Mouse (Mus musculus): ENCODE measurements around the gene Rplp1.

Gene Rplp1

GRCm38 (mm10) chr9:61914203-61914916, at the start of gene Rplp1:
Gene Rplp1 (minus strand): TSS chr9:61914542.
- in situ Hi-C loops (cut with MboI, MseI), result no loop called here

DNA sequence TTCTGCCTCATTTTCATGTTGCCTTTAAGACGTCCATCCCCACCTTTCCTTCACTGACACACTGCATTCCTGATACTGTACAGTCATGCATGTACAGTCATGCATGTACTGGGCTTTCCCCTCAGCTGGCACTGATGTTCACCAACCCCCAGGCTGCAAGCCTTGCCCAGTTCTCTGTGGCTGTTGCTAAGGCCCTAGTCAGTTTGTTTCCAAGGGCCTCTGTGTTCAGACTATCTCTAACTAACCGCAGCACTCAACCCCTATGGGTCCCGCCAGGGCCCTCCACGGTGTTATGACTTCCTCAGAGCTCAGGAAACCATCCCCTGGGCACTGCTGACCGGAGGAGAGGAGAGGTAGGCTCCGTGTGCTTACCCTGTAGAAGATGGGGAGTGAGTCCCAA, 49.0 kb upstream of the Rplp1 start:
- in situ Hi-C loops (cut with MboI, MseI), result loop anchor here (10.0 kb wide), 1 partner anchor 281 kb away; no protein-coding TSS in a partner anchor

DNA sequence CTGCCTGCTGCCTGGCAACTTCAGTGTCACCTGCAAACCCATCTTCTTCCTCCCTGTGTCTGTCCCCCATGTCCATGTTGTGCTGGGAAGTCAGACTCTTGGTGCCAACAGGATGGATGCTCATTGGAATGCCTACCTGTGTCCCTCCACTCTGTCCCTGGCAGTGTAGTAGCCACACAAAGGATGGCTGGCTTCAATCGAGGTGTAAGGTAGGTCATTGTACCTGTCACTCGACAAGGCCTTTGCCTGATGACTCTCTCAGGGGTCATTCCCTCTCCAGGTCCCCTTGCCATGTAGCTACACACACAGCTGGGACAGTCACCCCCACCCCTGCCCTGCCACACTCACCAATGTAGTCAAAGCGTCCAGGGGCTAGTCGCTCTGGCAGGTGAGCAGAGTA, 46.8 kb upstream of the Rplp1 start:
- in situ Hi-C loops (cut with MboI, MseI), result loop anchor here (10.0 kb wide), 1 partner anchor 284 kb away; no protein-coding TSS in a partner anchor

GRCm38 (mm10) chr9:61960753-61961152, 46.4 kb upstream of the Rplp1 start:
- in situ Hi-C loops (cut with MboI, MseI), result loop anchor here (10.0 kb wide), 1 partner anchor 284 kb away; no protein-coding TSS in a partner anchor

DNA sequence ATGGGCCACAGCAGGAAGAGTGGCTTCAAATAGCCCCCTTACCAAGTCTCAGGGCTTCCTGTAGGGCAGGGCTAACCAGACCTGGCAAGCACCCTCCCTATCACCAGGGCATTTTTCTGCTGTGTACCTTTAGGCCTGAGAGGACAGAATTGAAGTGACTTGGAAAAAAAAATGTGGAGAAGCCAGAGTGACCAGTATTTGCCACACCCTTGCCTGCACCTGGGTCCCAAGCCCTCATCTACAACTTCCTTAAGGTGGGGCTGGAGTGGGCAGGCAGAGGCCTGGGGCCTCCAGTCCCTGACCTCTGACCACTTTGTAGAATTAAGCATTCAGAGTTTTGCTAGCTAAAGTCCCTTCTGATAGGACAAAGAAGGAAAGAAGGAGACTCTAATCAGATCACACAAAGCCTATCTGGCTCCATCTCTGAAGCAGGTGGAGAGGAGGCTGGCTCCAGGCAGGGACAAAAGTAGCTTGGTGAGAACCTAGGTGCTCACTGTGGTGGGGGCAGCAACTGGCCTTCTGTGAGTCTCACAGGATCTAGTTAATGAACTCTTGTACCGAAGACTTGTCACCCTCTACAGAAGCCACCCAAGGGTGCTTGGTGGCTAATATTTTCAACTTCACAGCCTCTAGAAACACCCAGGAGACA, 45.7 kb upstream of the Rplp1 start:
- in situ Hi-C loops (cut with MboI, MseI), result loop anchor here (10.0 kb wide), 1 partner anchor 285 kb away; no protein-coding TSS in a partner anchor

DNA sequence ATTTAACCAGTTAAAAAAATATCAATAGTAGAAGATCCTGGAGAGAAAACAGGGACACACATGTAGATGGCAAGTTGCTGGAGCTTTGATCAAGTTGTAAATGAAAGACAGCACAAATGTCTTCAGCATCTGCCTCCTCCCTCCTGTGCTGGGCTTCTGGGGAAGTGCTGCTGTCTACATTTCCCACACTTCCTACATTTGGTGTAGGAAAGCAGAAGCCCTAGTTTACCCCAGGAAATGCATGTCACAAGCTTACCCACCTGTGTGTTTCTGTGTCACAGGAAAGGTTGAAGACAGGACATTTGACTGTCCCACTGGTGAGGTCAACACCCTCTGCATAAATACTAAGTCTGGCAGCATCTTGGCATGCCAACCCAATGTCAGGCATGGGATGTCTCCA, 40.4 kb upstream of the Rplp1 start:
- in situ Hi-C loops (cut with MboI, MseI), result no loop called here

DNA sequence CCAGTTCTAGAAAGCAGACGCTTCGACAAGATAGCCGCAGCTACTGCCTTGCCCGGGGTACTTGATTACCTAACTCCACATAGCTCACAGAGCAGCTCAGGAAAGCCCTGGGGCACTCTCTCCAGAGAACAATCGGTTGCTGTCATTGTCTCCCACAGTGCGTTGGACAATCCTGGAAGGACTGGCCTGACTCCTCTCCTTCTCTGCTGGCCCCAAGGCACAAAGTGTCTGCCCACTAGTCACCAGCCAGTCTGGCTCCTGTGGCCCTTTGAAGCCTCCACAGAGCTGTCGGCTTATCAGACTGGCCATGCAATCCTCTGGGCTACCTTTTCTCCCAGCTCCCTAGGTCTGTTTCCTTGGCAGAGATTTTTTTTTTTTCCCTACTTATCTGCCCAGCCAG, 37.9 kb upstream of the Rplp1 start:
- in situ Hi-C loops (cut with MboI, MseI), result no loop called here

DNA sequence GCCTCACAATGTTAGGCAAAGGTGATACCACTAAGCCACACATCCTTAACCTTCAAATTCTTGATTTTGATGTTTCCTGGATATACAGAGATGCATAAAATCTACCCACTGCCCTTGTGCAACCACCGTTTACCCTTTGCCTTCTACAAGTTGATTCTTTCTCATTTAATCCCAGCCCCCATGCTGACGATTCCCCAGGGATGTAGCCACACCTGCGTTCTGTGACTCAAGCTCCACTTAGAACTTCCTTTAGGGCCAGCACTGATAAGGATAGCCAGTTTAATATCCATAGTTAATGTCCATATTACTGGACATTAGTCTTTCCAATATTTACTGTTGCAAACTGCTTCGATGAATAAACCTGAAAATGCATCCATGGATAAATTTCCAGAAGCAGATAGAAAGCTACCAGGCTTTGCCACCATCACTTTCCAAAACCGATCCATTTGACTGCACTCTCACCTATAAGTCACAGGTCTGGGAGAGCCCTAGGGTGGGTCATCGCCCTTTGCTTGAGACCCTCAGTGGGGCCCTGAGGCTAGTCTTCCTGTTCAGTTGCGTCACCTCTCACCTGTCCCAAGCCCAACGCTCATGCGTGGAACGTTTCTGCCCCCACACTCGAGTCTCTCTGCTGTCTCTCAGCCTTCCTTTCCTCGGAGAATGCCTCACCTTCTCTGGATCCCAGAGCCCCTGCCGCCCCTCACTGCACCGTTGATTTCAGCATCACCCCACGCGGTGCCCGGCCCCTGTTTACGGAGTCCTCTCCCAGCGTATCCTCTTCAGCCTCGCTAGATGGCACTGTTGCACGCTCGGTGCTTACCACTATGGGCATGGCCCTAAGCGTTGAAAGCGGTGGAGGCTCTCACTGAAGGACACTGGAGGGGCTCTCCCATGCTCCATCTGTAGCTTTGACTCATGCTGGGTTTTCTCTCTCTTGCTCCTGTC, 33.3 kb upstream of the Rplp1 start:
- in situ Hi-C loops (cut with MboI, MseI), result loop anchor here (25.0 kb wide), 1 partner anchor 2010 kb away; no protein-coding TSS in a partner anchor

DNA sequence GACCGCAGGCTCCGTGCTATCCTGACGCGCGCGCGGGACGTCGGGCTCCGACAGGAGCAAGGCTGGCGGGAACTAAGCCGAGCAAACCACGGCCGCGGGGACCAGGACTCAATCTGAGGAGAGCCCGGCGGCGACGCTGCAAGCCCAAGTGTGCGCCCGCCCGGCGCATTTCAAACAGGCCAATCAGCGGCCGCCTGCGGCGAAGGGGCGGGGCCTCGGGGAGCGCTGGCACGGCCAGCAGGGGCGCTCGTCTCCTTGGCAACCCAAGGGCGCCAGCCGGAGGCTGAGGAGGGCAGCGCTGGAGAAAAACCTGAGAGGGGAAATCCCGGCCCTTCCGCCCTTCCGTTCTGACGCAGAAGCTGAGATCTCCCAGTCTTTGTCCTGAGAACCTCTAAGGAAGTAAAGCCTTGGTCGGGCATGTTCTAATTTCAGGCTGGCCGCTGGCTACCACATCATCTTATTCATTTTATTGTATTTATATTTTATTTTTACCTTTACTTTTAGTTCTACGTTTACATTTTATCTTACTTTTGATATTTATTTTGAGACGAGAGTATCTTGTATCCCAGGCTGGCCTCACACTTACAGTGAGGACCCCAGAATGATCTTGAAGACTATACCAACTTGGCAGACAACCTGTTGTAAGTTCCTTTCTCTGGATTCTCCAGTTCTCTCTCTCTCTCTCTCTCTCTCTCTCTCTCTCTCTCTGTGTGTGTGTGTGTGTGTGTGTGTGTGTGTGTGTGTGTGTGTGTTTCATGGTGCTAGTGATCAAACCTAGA, 32.5 kb upstream of the Rplp1 start, which contains the start of gene Kif23:
Gene Kif23 (minus strand): TSS at position 152 of the 779 bp plus-strand sequence.
- in situ Hi-C loops (cut with MboI, MseI), result loop anchor here (25.0 kb wide), 1 partner anchor 2010 kb away; no protein-coding TSS in a partner anchor

- in situ Hi-C loops (cut with MboI, MseI), result loop anchor here (25.0 kb wide), 1 partner anchor 2009 kb away; no protein-coding TSS in a partner anchor
Observed at GRCm38 (mm10) chr9:61945973-61946611, 31.8 kb upstream of the Rplp1 start.

- in situ Hi-C loops (cut with MboI, MseI), result loop anchor here (25.0 kb wide), 1 partner anchor 2004 kb away; no protein-coding TSS in a partner anchor
Observed at GRCm38 (mm10) chr9:61941054-61941453, 26.7 kb upstream of the Rplp1 start.

DNA sequence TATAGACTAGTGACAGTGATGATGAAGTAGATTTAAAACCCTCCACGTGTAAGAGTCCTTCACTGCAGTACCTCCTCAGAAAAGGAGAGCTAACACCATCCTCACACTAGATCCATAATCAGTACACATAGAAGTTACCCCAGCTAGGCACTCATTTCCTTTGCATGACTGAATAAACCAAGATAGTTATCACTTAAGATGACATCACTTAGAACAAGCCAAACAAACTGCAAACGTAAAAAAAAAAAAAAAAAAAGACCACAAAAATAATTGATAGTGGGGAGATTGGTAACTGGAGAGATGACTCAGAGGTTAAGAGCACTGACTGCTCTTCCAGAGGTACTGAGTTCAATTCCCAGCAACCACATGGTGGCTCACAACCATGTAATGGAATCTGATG, 19.0 kb upstream of the Rplp1 start:
- in situ Hi-C loops (cut with MboI, MseI), result loop anchor here (25.0 kb wide), 1 partner anchor 1996 kb away; no protein-coding TSS in a partner anchor

- in situ Hi-C loops (cut with MboI, MseI), result loop anchor here (25.0 kb wide), 1 partner anchor 1995 kb away; no protein-coding TSS in a partner anchor
Observed at GRCm38 (mm10) chr9:61932009-61932408, 17.7 kb upstream of the Rplp1 start.

DNA sequence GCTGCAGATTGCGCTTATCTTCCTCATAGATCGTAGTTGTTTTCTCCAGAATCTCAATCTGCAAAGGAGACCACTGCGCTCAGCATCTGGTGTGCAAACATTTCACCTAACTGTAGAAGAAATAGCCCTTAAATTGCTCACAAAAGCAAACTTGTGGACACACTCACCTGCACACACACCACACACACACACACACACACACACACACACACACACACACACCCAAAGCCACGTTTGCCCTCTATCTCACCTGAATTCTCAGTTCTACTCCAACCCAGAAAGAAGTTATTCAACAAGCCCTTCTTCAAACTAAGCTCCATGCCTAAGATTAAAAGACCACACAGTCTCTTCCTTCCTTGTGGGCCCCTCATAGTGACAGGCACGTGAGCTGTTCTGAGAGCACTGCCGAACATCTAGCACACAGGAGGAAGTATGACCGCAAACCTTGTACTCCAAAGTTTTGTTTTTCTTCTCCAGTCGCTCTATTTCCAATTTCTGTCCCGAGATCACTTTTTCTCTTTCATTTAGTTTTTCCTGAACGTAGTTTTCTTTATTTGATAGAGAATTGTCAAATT, 10.8 kb upstream of the Rplp1 start:
- in situ Hi-C loops (cut with MboI, MseI), result loop anchor here (25.0 kb wide), 1 partner anchor 1988 kb away; no protein-coding TSS in a partner anchor

GRCm38 (mm10) chr9:61920331-61920730, 6.0 kb upstream of the Rplp1 start:
- in situ Hi-C loops (cut with MboI, MseI), result no loop called here

DNA sequence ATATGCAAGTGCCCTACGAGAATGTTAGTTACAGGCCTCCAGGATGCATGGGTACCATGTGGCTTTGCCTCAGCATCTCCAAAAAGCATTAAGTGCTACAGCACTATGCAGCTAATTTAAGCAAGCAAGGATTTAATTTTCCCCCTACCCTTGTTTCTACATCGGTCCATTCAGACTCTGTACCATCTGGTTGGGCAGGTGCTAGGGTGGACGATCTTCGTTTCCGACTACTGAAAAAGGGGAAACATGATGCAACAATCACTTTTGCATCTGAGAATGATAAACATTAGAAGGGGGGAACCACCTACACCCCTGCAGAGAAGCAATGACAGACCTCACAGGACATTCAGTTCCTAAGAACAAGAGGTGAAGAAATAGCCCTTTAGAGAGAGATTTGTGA, 5.1 kb upstream of the Rplp1 start:
- in situ Hi-C loops (cut with MboI, MseI), result no loop called here

GRCm38 (mm10) chr9:61917436-61917835, 3.1 kb upstream of the Rplp1 start:
- in situ Hi-C loops (cut with MboI, MseI), result no loop called here

DNA sequence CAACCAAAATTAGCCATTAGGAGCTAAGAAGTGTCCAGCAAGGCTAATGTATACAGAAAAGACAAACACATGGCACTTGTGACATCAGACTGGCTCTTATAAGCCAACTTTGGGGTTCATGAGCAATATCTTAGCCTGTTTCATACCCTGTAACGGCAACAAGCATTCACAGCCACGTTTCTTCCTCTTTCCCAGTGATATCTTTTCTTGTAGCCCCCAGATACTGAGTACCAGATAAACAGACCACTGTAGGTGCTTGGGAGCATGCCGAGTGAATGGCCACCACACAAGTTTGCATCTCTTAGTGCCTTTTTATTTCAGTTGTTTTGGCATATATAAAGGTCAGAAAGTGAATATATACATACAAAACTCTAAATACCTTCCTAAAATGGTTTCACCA, 2.6 kb upstream of the Rplp1 start:
- in situ Hi-C loops (cut with MboI, MseI), result no loop called here

GRCm38 (mm10) chr9:61915393-61916005, 1.2 kb upstream of the Rplp1 start:
- in situ Hi-C loops (cut with MboI, MseI), result no loop called here
